Mouse (Mus musculus): ENCODE data around the gene Hexim2. TPM values are rescaled to one million over a fixed set of nuclear protein-coding genes. Genes with fewer than 3 reads are reported as not detected.

The Hexim2 gene
- total RNA-seq, 1 experiment from 2014 or later: 1.5 TPM

Other genes with a start within 250 kb of the Hexim2 start
- not detected in 2 replicates for gene Fam187a, start 247.3 kb upstream of the Hexim2 start, total RNA-seq (2017)
- gene Gfap, start 231.5 kb upstream of the Hexim2 start, total RNA-seq (2017): 0.37 TPM in 1 of 2 replicates, not detected in the other
- 0.37 TPM in 1 of 2 replicates, not detected in the other for gene Kif18b, start 207.3 kb upstream of the Hexim2 start, total RNA-seq (2017)
- not detected in 2 replicates for gene C1ql1, start 185.7 kb upstream of the Hexim2 start, total RNA-seq (2017)
- gene Nmt1, start 104.2 kb upstream of the Hexim2 start, total RNA-seq (2017): 29.8 and 30.0 TPM in 2 replicates
- gene Dcakd, start 104.1 kb upstream of the Hexim2 start, total RNA-seq (2017): 12.0 and 15.5 TPM in 2 replicates
- 0.12 and 0.61 TPM in 2 replicates for gene Plcd3, start 30.8 kb upstream of the Hexim2 start, total RNA-seq (2017)
- 21.1 and 29.3 TPM in 2 replicates for gene Acbd4, start 30.7 kb upstream of the Hexim2 start, total RNA-seq (2017)
- 103 and 105 TPM in 2 replicates for gene Hexim1, start 16.2 kb upstream of the Hexim2 start, total RNA-seq (2017)
- 383 and 400 TPM in 2 replicates for gene Fmnl1, start 38.7 kb downstream of the Hexim2 start, total RNA-seq (2017)
- gene 1700023F06Rik, start 76.1 kb downstream of the Hexim2 start, total RNA-seq (2017): not detected in 2 replicates
- not detected in 2 replicates for gene Spata32, start 86.0 kb downstream of the Hexim2 start, total RNA-seq (2017)
- gene Map3k14, start 135.0 kb downstream of the Hexim2 start, total RNA-seq (2017): 43.5 and 50.7 TPM in 2 replicates
- 59.8 and 81.4 TPM in 2 replicates for gene Arhgap27, start 231.3 kb downstream of the Hexim2 start, total RNA-seq (2017)